In the genomic region with DNA sequence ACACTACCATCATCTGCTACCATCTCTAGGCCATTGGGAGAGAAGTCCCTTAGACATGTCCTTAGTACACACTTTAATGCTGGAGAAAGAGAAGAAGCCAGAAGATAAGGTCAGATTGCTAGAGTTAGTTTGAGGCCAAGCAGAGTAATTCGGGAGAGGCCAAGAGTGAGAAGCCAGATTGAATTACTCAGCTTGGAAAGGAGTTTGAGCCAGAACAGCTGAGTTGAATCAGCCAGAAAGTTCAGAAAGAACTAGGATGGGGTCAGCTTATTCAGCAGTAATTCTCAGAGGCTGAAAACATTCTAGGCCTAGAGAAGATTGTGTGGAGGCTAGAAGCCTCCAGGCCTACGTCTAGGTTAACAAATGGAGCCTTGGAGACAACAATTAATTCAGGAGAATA, we compare ENCODE assay signal across 13 mouse cellular contexts.
"Had no signal": no experiment of that assay in that cellular context is flagged by ENCODE, and none has a peak within 500 bp of the region (broad histone marks: within the 10 kb centered on the region; RNA-seq: fewer than 3 reads in every experiment).

No protein-coding gene starts in this region.

- H3K9ac ChIP-seq: liver, embryonic 13.5 days had no signal

- H3K27ac ChIP-seq: left cerebral cortex, adult 2 months; liver, embryonic 13.5 days; stomach, postnatal 0 days had no signal

- DNase-seq: kidney, postnatal 25 days; layer of hippocampus, postnatal 36 days; liver, embryonic 13.5 days; lung, adult 2 months; lung, postnatal 14 days; lung, postnatal 4 days; midbrain, embryonic 14.5 days; thymus, adult 2 months; thymus, postnatal 14 days; thymus, postnatal 4 days had no signal

- H3K4me2 ChIP-seq: liver, embryonic 13.5 days; midbrain, embryonic 11.5 days had no signal

- H3K4me1 ChIP-seq: liver, embryonic 13.5 days had no signal

- H3K36me3 ChIP-seq: liver, embryonic 13.5 days had no signal

- H3K4me3 ChIP-seq: left cerebral cortex, adult 2 months; liver, embryonic 13.5 days had no signal

- H3K27me3 ChIP-seq: liver, embryonic 13.5 days had no signal

- H3K9me3 ChIP-seq: liver, embryonic 13.5 days had no signal
